Mouse (Mus musculus): ENCODE data around the gene Zswim3.

Gene Zswim3

GRCm38 (mm10) chr2:164790451-164790850 is 14.4 kb upstream of the Zswim3 start:
- ChIA-PET POLR2A (interaction anchor here in 2 of 4 experiments (1.7 to 24.1 kb wide), 8 partner anchors 11 to 45 kb away, joined by 4 to 694 read pairs (median 156); partner anchors contain the start of genes Acot8 (in 2 of the 2), Ctsa (in 2 of the 2), Neurl2 (in 2 of the 2) and Zswim1 (in 2 of the 2)), CTCF (interaction anchor here in 2 of 4 experiments (0.5 to 1.7 kb wide), 3 partner anchors 8 to 75 kb away, joined by 4 to 5 read pairs (median 4); no protein-coding TSS in a partner anchor)

GRCm38 (mm10) chr2:164791841-164792261 is 13.0 kb upstream of the Zswim3 start:
- CTCF ChIA-PET, result interaction anchor here in 3 of 4 experiments (0.5 to 6.8 kb wide), 13 partner anchors 7 to 375 kb away, joined by 3 to 91 read pairs (median 4); partner anchors contain the start of genes Snx21 (in 2 of the 3), Acot8 (in 1 of the 3), Zswim1 (in 1 of the 3) and Zswim3 (in 1 of the 3)
- POLR2A ChIA-PET, result interaction anchor here in 3 of 4 experiments (1.0 to 24.1 kb wide), 16 partner anchors 7 to 122 kb away, joined by 3 to 694 read pairs (median 16); partner anchors contain the start of genes Acot8 (in 2 of the 3), Zswim1 (in 2 of the 3), Zswim3 (in 2 of the 3) and Ctsa (in 1 of the 3)

GRCm38 (mm10) chr2:164792400-164793190 is 12.3 kb upstream of the Zswim3 start:
- ChIA-PET POLR2A (interaction anchor here in 3 of 4 experiments (0.6 to 24.1 kb wide), 42 partner anchors 8 to 1066 kb away, joined by 3 to 694 read pairs (median 8); partner anchors contain the start of genes Acot8 (in 3 of the 3), Snx21 (in 3 of the 3), Ube2c (in 3 of the 3) and Zswim1 (in 3 of the 3)), CTCF (interaction anchor here (0.6 to 6.8 kb wide), 60 partner anchors 8 to 508 kb away, joined by 3 to 91 read pairs (median 6); partner anchors contain the start of genes Acot8 (in 4 of the 4), Zswim1 (in 4 of the 4), Zswim3 (in 4 of the 4) and Snx21 (in 3 of the 4))

GRCm38 (mm10) chr2:164793236-164793635 is 11.7 kb upstream of the Zswim3 start:
- CTCF ChIA-PET, result interaction anchor here (0.6 to 6.8 kb wide), 90 partner anchors 8 to 507 kb away, joined by 3 to 91 read pairs (median 5); partner anchors contain the start of genes Acot8 (in 4 of the 4), Zswim1 (in 4 of the 4), Zswim3 (in 4 of the 4) and Ctsa (in 3 of the 4)
- POLR2A ChIA-PET, result interaction anchor here (0.5 to 24.1 kb wide), 59 partner anchors 8 to 1730 kb away, joined by 3 to 694 read pairs (median 5); partner anchors contain the start of genes Acot8 (in 4 of the 4), Zswim3 (in 4 of the 4), Snx21 (in 3 of the 4) and Ube2c (in 3 of the 4)

GRCm38 (mm10) chr2:164793772-164794171 is 11.1 kb upstream of the Zswim3 start:
- POLR2A ChIA-PET, result interaction anchor here (0.5 to 24.1 kb wide), 70 partner anchors 8 to 1729 kb away, joined by 3 to 694 read pairs (median 5); partner anchors contain the start of genes Acot8 (in 4 of the 4), Zswim3 (in 4 of the 4), Snx21 (in 3 of the 4) and Ube2c (in 3 of the 4)

GRCm38 (mm10) chr2:164794293-164794692 is 10.6 kb upstream of the Zswim3 start:
- ChIA-PET CTCF (interaction anchor here (0.5 to 6.8 kb wide), 101 partner anchors 9 to 1599 kb away, joined by 3 to 91 read pairs (median 5); partner anchors contain the start of genes Acot8 (in 4 of the 4), Snx21 (in 4 of the 4), Zswim3 (in 4 of the 4) and Ctsa (in 3 of the 4)), POLR2A (interaction anchor here (0.6 to 24.1 kb wide), 64 partner anchors 9 to 271 kb away, joined by 3 to 694 read pairs (median 5); partner anchors contain the start of genes Acot8 (in 4 of the 4), Zswim3 (in 4 of the 4), Snx21 (in 3 of the 4) and Ube2c (in 3 of the 4))

More at GRCm38 (mm10) chr2:164793772-164794171, 11.1 kb upstream of the Zswim3 start:
- CTCF ChIA-PET, result interaction anchor here (0.5 to 6.8 kb wide), 114 partner anchors 8 to 1600 kb away, joined by 3 to 91 read pairs (median 5); partner anchors contain the start of genes Acot8 (in 4 of the 4), Snx21 (in 4 of the 4), Zswim1 (in 4 of the 4) and Zswim3 (in 4 of the 4)

- ChIA-PET POLR2A (interaction anchor here in 3 of 4 experiments (0.9 to 24.1 kb wide), 11 partner anchors 8 to 49 kb away, joined by 3 to 694 read pairs (median 42); partner anchors contain the start of genes Acot8 (in 3 of the 3), Zswim3 (in 3 of the 3), Ube2c (in 2 of the 3) and Zswim1 (in 2 of the 3)), CTCF (interaction anchor here (0.6 to 6.8 kb wide), 6 partner anchors 9 to 81 kb away, joined by 3 to 91 read pairs (median 14); partner anchors contain the start of genes Snx21 (in 3 of the 4), Acot8 (in 1 of the 4) and Zswim3 (in 1 of the 4))
These were observed 9.0 kb upstream of the Zswim3 start for GRCm38 (mm10) chr2:164795868-164796267.

- ChIA-PET POLR2A (interaction anchor here in 3 of 4 experiments (0.6 to 24.1 kb wide), 19 partner anchors 9 to 258 kb away, joined by 3 to 694 read pairs (median 5); partner anchors contain the start of genes Snx21 (in 2 of the 3), Zswim1 (in 2 of the 3), Ctsa (in 1 of the 3) and Pltp (in 1 of the 3)), CTCF (interaction anchor here in 3 of 4 experiments (0.6 to 1.5 kb wide), 22 partner anchors 8 to 1328 kb away, joined by 3 to 9 read pairs (median 4); partner anchors contain the start of genes Zswim1 (in 2 of the 3), Snx21 (in 1 of the 3) and Ube2c (in 1 of the 3))
These were observed 6.3 kb upstream of the Zswim3 start for GRCm38 (mm10) chr2:164798554-164798953.

GRCm38 (mm10) chr2:164800252-164801004 is 4.5 kb upstream of the Zswim3 start:
- CTCF ChIA-PET, result interaction anchor here in 1 of 4 experiments (0.6 to 0.8 kb wide), 2 partner anchors 12 to 237 kb away, joined by 3 read pairs; no protein-coding TSS in a partner anchor
- POLR2A ChIA-PET, result interaction anchor here in 3 of 4 experiments (0.9 to 24.1 kb wide), 12 partner anchors 8 to 59 kb away, joined by 3 to 694 read pairs (median 5); partner anchors contain the start of genes Ctsa (in 2 of the 3), Snx21 (in 2 of the 3), Spata25 (in 2 of the 3) and Zswim1 (in 2 of the 3)

- POLR2A ChIA-PET, result interaction anchor here in 3 of 4 experiments (0.6 to 24.1 kb wide), 38 partner anchors 9 to 343 kb away, joined by 3 to 694 read pairs (median 16); partner anchors contain the start of genes Ctsa (in 3 of the 3), Neurl2 (in 3 of the 3), Zswim1 (in 3 of the 3) and Pcif1 (in 2 of the 3)
- CTCF ChIA-PET, result interaction anchor here (0.6 to 6.8 kb wide), 10 partner anchors 9 to 1275 kb away, joined by 3 to 68 read pairs (median 6); partner anchors contain the start of genes Wfdc10 (in 1 of the 4) and Wfdc9 (in 1 of the 4)
These were observed 1.5 kb upstream of the Zswim3 start for GRCm38 (mm10) chr2:164803201-164803920.

GRCm38 (mm10) chr2:164803921-164804313 is 981 bp upstream of the Zswim3 start:
- POLR2A ChIA-PET, result interaction anchor here (0.8 to 24.1 kb wide), 52 partner anchors 10 to 1762 kb away, joined by 3 to 694 read pairs (median 9); partner anchors contain the start of genes Ctsa (in 3 of the 4), Neurl2 (in 3 of the 4), Zswim1 (in 3 of the 4) and Gm20458 (in 2 of the 4)
- CTCF ChIA-PET, result interaction anchor here (0.6 to 6.8 kb wide), 9 partner anchors 10 to 148 kb away, joined by 3 to 68 read pairs (median 10); partner anchors contain the start of genes Wfdc10 (in 1 of the 4), Wfdc9 (in 1 of the 4) and Zswim1 (in 1 of the 4)

- CTCF ChIA-PET, result interaction anchor here in 3 of 4 experiments (0.7 to 6.8 kb wide), 11 partner anchors 11 to 149 kb away, joined by 3 to 68 read pairs (median 4); partner anchors contain the start of genes Wfdc10 (in 1 of the 3), Wfdc9 (in 1 of the 3) and Zswim1 (in 1 of the 3)
These were observed 427 bp downstream of the Zswim3 start for GRCm38 (mm10) chr2:164805332-164805718.

GRCm38 (mm10) chr2:164806614-164807013 is 1.7 kb downstream of the Zswim3 start:
- ChIA-PET CTCF (interaction anchor here in 2 of 4 experiments (0.6 to 6.8 kb wide), 6 partner anchors 11 to 162 kb away, joined by 3 to 68 read pairs (median 3); partner anchors contain the start of gene Ctsa (in 1 of the 2)), POLR2A (interaction anchor here (1.0 to 24.1 kb wide), 29 partner anchors 8 to 111 kb away, joined by 3 to 694 read pairs (median 24); partner anchors contain the start of genes Ctsa (in 3 of the 4), Neurl2 (in 3 of the 4), Zswim1 (in 3 of the 4) and Pcif1 (in 2 of the 4))

More at GRCm38 (mm10) chr2:164805332-164805718, 427 bp downstream of the Zswim3 start:
- POLR2A ChIA-PET, result interaction anchor here (0.6 to 24.1 kb wide), 102 partner anchors 9 to 1176 kb away, joined by 3 to 694 read pairs (median 6); partner anchors contain the start of genes Zswim1 (in 4 of the 4), Ctsa (in 3 of the 4), Neurl2 (in 3 of the 4) and Pcif1 (in 3 of the 4)

- ChIA-PET POLR2A (interaction anchor here in 3 of 4 experiments (1.1 to 18.2 kb wide), 7 partner anchors 6 to 26 kb away, joined by 5 to 694 read pairs (median 397); partner anchors contain the start of genes Acot8 (in 3 of the 3), Zswim3 (in 3 of the 3), Zswim1 (in 2 of the 3) and Ctsa (in 1 of the 3)), CTCF (interaction anchor here in 2 of 4 experiments (1.3 to 1.5 kb wide), 2 partner anchors 19 to 20 kb away, joined by 3 to 5 read pairs; no protein-coding TSS in a partner anchor)
These were observed 8.7 kb downstream of the Zswim3 start for GRCm38 (mm10) chr2:164813557-164813956.

Data from embryonic stem cell, embryonic (primary cell).